23 mouse cellular contexts compared by ENCODE assay signal in genomic region chr7:133083936-133084614, GRCm38 (mm10).
"Had no signal": no experiment of that assay in that cellular context is flagged by ENCODE, and none has a peak within 500 bp of the region (broad histone marks: within the 10 kb centered on the region; RNA-seq: fewer than 3 reads in every experiment).

No protein-coding gene starts in this region.

- H3K9ac ChIP-seq: limb, embryonic 13.5 days; liver, embryonic 12.5 days; liver, embryonic 15.5 days; lung, embryonic 15.5 days; stomach, embryonic 15.5 days had no signal

- DNase-seq: kidney, adult 18-20 months; kidney, adult 9 months; kidney, postnatal 14 days; layer of hippocampus, adult 9-11 months; liver; lung, adult 18-20 months; lung, postnatal 10 days; lung, postnatal 4 days; midbrain, embryonic 14.5 days; right cerebral cortex, postnatal 25 days; spleen, adult 18-20 months; thymus, adult 18-20 months; thymus, postnatal 36 days had no signal

- H3K27ac ChIP-seq: layer of hippocampus, adult 2 months; limb, embryonic 10.5 days; limb, embryonic 13.5 days; liver, embryonic 12.5 days; liver, embryonic 15.5 days; lung, embryonic 15.5 days; stomach, embryonic 15.5 days had no signal

- H3K9me3 ChIP-seq: limb, embryonic 10.5 days; limb, embryonic 13.5 days; liver, embryonic 12.5 days; liver, embryonic 15.5 days; lung, embryonic 15.5 days; stomach, embryonic 15.5 days had no signal

- H3K4me3 ChIP-seq: layer of hippocampus, adult 2 months; limb, embryonic 10.5 days; limb, embryonic 13.5 days; liver, embryonic 12.5 days; liver, embryonic 15.5 days; lung, embryonic 15.5 days; stomach, embryonic 15.5 days had no signal

- H3K27me3 ChIP-seq: limb, embryonic 13.5 days; liver, embryonic 12.5 days; liver, embryonic 15.5 days; lung, embryonic 15.5 days; stomach, embryonic 15.5 days had no signal

- H3K36me3 ChIP-seq: liver, embryonic 15.5 days had no signal

- ATAC-seq: inflammation-experienced regulatory T-cells, adult 6 months; intestine, embryonic 16.5 days; liver, embryonic 12.5 days had no signal

- H3K4me2 ChIP-seq: limb, embryonic 13.5 days; liver, embryonic 12.5 days; liver, embryonic 15.5 days; lung, embryonic 15.5 days; midbrain, embryonic 11.5 days; stomach, embryonic 15.5 days had no signal
